27 mouse cellular contexts compared by ENCODE assay signal in the genomic region with DNA sequence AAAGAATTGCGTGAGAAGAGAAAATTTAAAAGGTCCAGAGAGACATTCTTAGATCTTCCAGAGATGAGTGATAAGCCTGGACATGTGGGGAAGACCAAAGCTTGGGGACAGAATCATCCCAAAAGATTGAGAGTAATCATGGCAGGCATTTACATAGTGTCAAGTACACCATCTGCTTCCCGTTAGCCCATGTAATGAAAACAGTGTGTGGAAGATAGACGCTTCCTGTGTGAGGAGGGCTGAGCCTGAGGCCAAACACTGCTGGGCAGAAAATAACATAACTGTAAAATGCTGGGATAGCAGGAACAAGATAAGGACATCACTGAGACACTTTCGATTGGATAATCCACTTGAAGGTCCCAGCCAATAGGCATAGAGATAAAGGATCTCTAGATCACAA.
DNase-seq lines count a peak whose midpoint lies in the region; ATAC-seq and TF ChIP-seq lines count a peak whose summit lies in the region.
"Had no signal": no experiment of that assay in that cellular context is flagged by ENCODE, and none has a peak within 500 bp of the region (broad histone marks: within the 10 kb centered on the region; RNA-seq: fewer than 3 reads in every experiment).

No protein-coding gene starts in this region.

- 44% methylated on average over 4 of the region's 4 CpGs for WGBS in heart, embryonic 12.5 days
- 22% methylated on average over 4 of the region's 4 CpGs for WGBS in embryonic facial prominence, embryonic 14.5 days
- 20% methylated on average over 4 of the region's 4 CpGs for WGBS in limb, embryonic 14.5 days

- H3K4me1 ChIP-seq in heart, embryonic 12.5 days (replicated peaks) = no peaks in the 10 kb centered on the region
- H3K4me1 ChIP-seq in embryonic facial prominence, embryonic 14.5 days (ENCODE audit: control insufficient read depth, insufficient read depth, low read length) = 0 out of 2 replicates have a peak, but pooled peaks cover 3% of the 10 kb centered on the region
- no peaks in the 10 kb centered on the region for H3K4me1 ChIP-seq in limb, embryonic 14.5 days (ENCODE audit: control insufficient read depth, insufficient read depth, low read length)
- H3K4me1 ChIP-seq: forebrain, embryonic 12.5 days; heart, embryonic 13.5 days; liver, embryonic 15.5 days; lung, embryonic 15.5 days; midbrain, embryonic 15.5 days; neural tube, embryonic 13.5 days; stomach, embryonic 15.5 days had no signal

- H3K9ac ChIP-seq in heart, embryonic 12.5 days = no peak overlapping the region
- H3K9ac ChIP-seq in embryonic facial prominence, embryonic 14.5 days (ENCODE audit: low read depth, low read length) = no peak overlapping the region
- H3K9ac ChIP-seq in limb, embryonic 14.5 days (ENCODE audit: low read depth, low read length, severe bottlenecking) = no peak overlapping the region
- H3K9ac ChIP-seq: forebrain, embryonic 12.5 days; heart, embryonic 13.5 days; liver, embryonic 15.5 days; lung, embryonic 15.5 days; midbrain, embryonic 15.5 days; neural tube, embryonic 13.5 days; stomach, embryonic 15.5 days had no signal

- H3K27me3 ChIP-seq in heart, embryonic 12.5 days (replicated peaks) = no peaks in the 10 kb centered on the region
- H3K27me3 ChIP-seq in embryonic facial prominence, embryonic 14.5 days (replicated peaks; ENCODE audit: control insufficient read depth, insufficient read depth, low read length) = no peaks in the 10 kb centered on the region
- H3K27me3 ChIP-seq in limb, embryonic 14.5 days (ENCODE audit: control insufficient read depth, insufficient read depth, low read length) = no peaks in the 10 kb centered on the region
- H3K27me3 ChIP-seq: forebrain, embryonic 12.5 days; heart, embryonic 13.5 days; liver, embryonic 15.5 days; lung, embryonic 15.5 days; midbrain, embryonic 15.5 days; neural tube, embryonic 13.5 days; stomach, embryonic 15.5 days had no signal

- H3K9me3 ChIP-seq in heart, embryonic 12.5 days (replicated peaks) = peaks cover 4% of the 10 kb centered on the region
- H3K9me3 ChIP-seq in embryonic facial prominence, embryonic 14.5 days (ENCODE audit: control insufficient read depth, low read length) = no peaks in the 10 kb centered on the region
- peaks cover 6% of the 10 kb centered on the region; the same call in 1 of the 2 replicates for H3K9me3 ChIP-seq in limb, embryonic 14.5 days (ENCODE audit: control insufficient read depth, low read length)
- H3K9me3 ChIP-seq: lung, embryonic 15.5 days; midbrain, embryonic 15.5 days; stomach, embryonic 15.5 days had no signal

- no peak overlapping the region for H3K27ac ChIP-seq in heart, embryonic 12.5 days (ENCODE audit: poor library complexity, severe bottlenecking)
- no peak overlapping the region for H3K27ac ChIP-seq in embryonic facial prominence, embryonic 14.5 days (replicated peaks; ENCODE audit: low read depth, low read length)
- no peak overlapping the region for H3K27ac ChIP-seq in limb, embryonic 14.5 days (replicated peaks; ENCODE audit: low read depth, low read length)
- H3K27ac ChIP-seq: forebrain, embryonic 12.5 days; heart, embryonic 13.5 days; hindbrain, postnatal 0 days; layer of hippocampus, adult 2 months; liver, embryonic 15.5 days; lung, embryonic 15.5 days; midbrain, embryonic 15.5 days; neural tube, embryonic 13.5 days; stomach, embryonic 15.5 days had no signal

- ATAC-seq in heart, embryonic 12.5 days (ENCODE audit: insufficient number of reproducible peaks, low FRiP score) = 0 out of 2 replicates have a peak, but pooled peaks have one; percentile 39
- 0 out of 2 replicates have a peak, but pooled peaks have one; percentile 50 for ATAC-seq in embryonic facial prominence, embryonic 14.5 days (ENCODE audit: low read depth)
- peak; percentile 62; the same call in 1 of the 2 replicates for ATAC-seq in limb, embryonic 14.5 days (ENCODE audit: low FRiP score, low read depth)
- ATAC-seq in CD4-positive, CD25-positive, alpha-beta regulatory T cell, adult 4 months = no peak
- ATAC-seq: hindbrain, postnatal 0 days; intestine, postnatal 0 days; midbrain, embryonic 15.5 days had no signal

- no peak overlapping the region for H3K4me3 ChIP-seq in heart, embryonic 12.5 days
- no peak overlapping the region for H3K4me3 ChIP-seq in embryonic facial prominence, embryonic 14.5 days (ENCODE audit: low read depth, low read length)
- no peak overlapping the region for H3K4me3 ChIP-seq in limb, embryonic 14.5 days (replicated peaks; ENCODE audit: low read length)
- H3K4me3 ChIP-seq: erythroblast, embryonic 14.5 days; forebrain, embryonic 12.5 days; heart, embryonic 13.5 days; layer of hippocampus, adult 2 months; liver, embryonic 15.5 days; lung, embryonic 15.5 days; midbrain, embryonic 15.5 days; neural tube, embryonic 13.5 days; stomach, embryonic 15.5 days had no signal

- TF ChIP-seq POLR2A in limb, embryonic 14.5 days (IDR thresholded peaks at IDR 0.05; ENCODE audit: borderline replicate concordance, extremely low read depth, insufficient read depth, insufficient read length) = no peak

- DNase-seq in heart, adult 8-10 months (ENCODE audit: low spot score) = no peak
- DNase-seq in embryo, embryonic 10 days (ENCODE audit: low spot score) = peak; percentile 84
- peak; percentile 71 for DNase-seq in embryonic facial prominence, embryonic 14.5 days (ENCODE audit: low spot score)
- peak; percentile 60 for DNase-seq in limb, embryonic 14.5 days (ENCODE audit: low spot score)
- DNase-seq in cerebellum, adult 11 months = no peak
- DNase-seq in thymus, postnatal 14 days = no peak
- DNase-seq: adrenal gland, postnatal 36 days; cerebellum, postnatal 10 days; heart, postnatal 36 days; kidney, postnatal 25 days; layer of hippocampus, postnatal 36 days; liver; lung, postnatal 4 days; right cerebral cortex, adult 18-20 months had no signal

- no peak overlapping the region for H3K4me2 ChIP-seq in heart, embryonic 12.5 days
- no peak overlapping the region for H3K4me2 ChIP-seq in embryonic facial prominence, embryonic 14.5 days (ENCODE audit: low read depth, low read length)
- H3K4me2 ChIP-seq in limb, embryonic 14.5 days (replicated peaks; ENCODE audit: low read depth, low read length, severe bottlenecking) = no peak overlapping the region
- H3K4me2 ChIP-seq: forebrain, embryonic 12.5 days; heart, embryonic 13.5 days; liver, embryonic 15.5 days; lung, embryonic 15.5 days; midbrain, embryonic 15.5 days; neural tube, embryonic 13.5 days; stomach, embryonic 15.5 days had no signal

- no peaks in the 10 kb centered on the region for H3K36me3 ChIP-seq in heart, embryonic 12.5 days
- H3K36me3 ChIP-seq in embryonic facial prominence, embryonic 14.5 days (ENCODE audit: control insufficient read depth, insufficient read depth, low read length) = no peaks in the 10 kb centered on the region
- no peaks in the 10 kb centered on the region for H3K36me3 ChIP-seq in limb, embryonic 14.5 days (ENCODE audit: control insufficient read depth, insufficient read depth, low read length)
- H3K36me3 ChIP-seq: forebrain, embryonic 12.5 days; heart, embryonic 13.5 days; liver, embryonic 15.5 days; lung, embryonic 15.5 days; midbrain, embryonic 15.5 days; neural tube, embryonic 13.5 days; stomach, embryonic 15.5 days had no signal

Comparison
In these comparisons a context has a peak if more than half of its experiments do, and no peak if none do; other contexts are left out.
1. DNase-seq: peak in embryo, embryonic 10 days (single experiment), embryonic facial prominence, embryonic 14.5 days (single experiment) and limb, embryonic 14.5 days (single experiment); none in heart, adult 8-10 months (single experiment), cerebellum, adult 11 months (single experiment) and thymus, postnatal 14 days (single experiment).